Mouse (Mus musculus) layer of hippocampus, postnatal 10 days (tissue): ENCODE measurements around the gene Ces5a. TPM values are rescaled to one million over a fixed set of nuclear protein-coding genes. Genes with fewer than 3 reads are reported as not detected.

Experiments used
- total RNA-seq, 2 experiments: library from RNA; stranded (reverse); gene quantifications; 2 replicates each; pipeline ENCODE4 v1.2.3; 2021

Gene Ces5a
- total RNA-seq, 2 experiments from 2014 or later: 0.78 to 2.2 TPM

Other genes starting within 250 kb of the Ces5a start
- not detected for gene Ces1g, start 198.5 kb downstream of the Ces5a start, total RNA-seq
- gene Ces1h, start 156.1 kb downstream of the Ces5a start, total RNA-seq: not detected